Mouse (Mus musculus): ENCODE measurements around the gene Apol9a. TPM values are rescaled to one million over a fixed set of nuclear protein-coding genes. Genes with fewer than 3 reads are reported as not detected.
"Not testable (repeated sequence)": the region's sequence is repeated elsewhere in the genome, so short reads cannot be mapped to it uniquely, and the experiment has no call there.

Gene Apol9a
- polyA plus RNA-seq, 1 experiment from 2014 or later, result not detected

- not testable (repeated sequence) for H3K9ac ChIP-seq (ENCODE audit: low read length); H3K27ac ChIP-seq (ENCODE audit: low read depth, low read length); H3K4me1 ChIP-seq (ENCODE audit: control insufficient read depth, insufficient read depth, low read length); H3K36me3 ChIP-seq (ENCODE audit: control insufficient read depth, insufficient read depth, low read length); ATAC-seq; H3K4me3 ChIP-seq (ENCODE audit: low read depth, low read length); H3K9me3 ChIP-seq (replicated peaks; ENCODE audit: control insufficient read depth, low read length); H3K27me3 ChIP-seq (replicated peaks; ENCODE audit: control insufficient read depth, insufficient read depth, low read length); H3K4me2 ChIP-seq (ENCODE audit: low read length); DNase-seq (ENCODE audit: low spot score)
- WGBS, result 76% methylated on average over 2 of the region's 2 CpGs
Measured at GRCm38 (mm10) chr15:77415653-77416052, 4.7 kb upstream of the Apol9a start.

DNA sequence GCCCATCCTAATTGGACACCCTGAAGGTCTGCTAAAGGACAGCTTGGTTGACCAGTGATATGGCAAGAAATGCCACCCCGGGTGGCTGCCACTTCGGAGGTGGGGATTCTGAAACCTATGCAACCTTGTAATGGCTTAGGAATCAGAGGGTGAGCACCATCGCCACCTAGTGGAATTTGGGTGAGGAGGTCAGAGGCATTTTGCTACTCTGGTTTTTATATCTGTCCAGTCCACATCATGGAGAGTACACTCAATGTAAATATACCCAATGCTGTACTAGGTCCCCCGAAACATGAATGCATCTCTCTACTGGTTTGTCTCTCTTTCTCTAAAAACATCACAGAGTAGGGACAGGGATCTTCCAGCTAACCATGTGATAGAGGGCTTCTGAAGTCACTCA is 1.8 kb upstream of the Apol9a start:
- H3K4me3 ChIP-seq (ENCODE audit: low read depth, low read length); H3K27ac ChIP-seq (ENCODE audit: low read depth, low read length); H3K9ac ChIP-seq (ENCODE audit: low read length); H3K27me3 ChIP-seq (replicated peaks; ENCODE audit: control insufficient read depth, insufficient read depth, low read length); DNase-seq (ENCODE audit: low spot score); H3K36me3 ChIP-seq (ENCODE audit: control insufficient read depth, insufficient read depth, low read length); H3K4me1 ChIP-seq (ENCODE audit: control insufficient read depth, insufficient read depth, low read length); H3K4me2 ChIP-seq (ENCODE audit: low read length); H3K9me3 ChIP-seq (replicated peaks; ENCODE audit: control insufficient read depth, low read length); ATAC-seq: not testable (repeated sequence)
- 43% methylated on average over 4 of the region's 4 CpGs for WGBS

GRCm38 (mm10) chr15:77406370-77406769 is 4.6 kb downstream of the Apol9a start:
- H3K36me3 ChIP-seq (ENCODE audit: control insufficient read depth, insufficient read depth, low read length); DNase-seq (ENCODE audit: low spot score); H3K4me2 ChIP-seq (ENCODE audit: low read length); H3K27ac ChIP-seq (ENCODE audit: low read depth, low read length); H3K9me3 ChIP-seq (replicated peaks; ENCODE audit: control insufficient read depth, low read length); ATAC-seq; H3K4me3 ChIP-seq (ENCODE audit: low read depth, low read length); H3K9ac ChIP-seq (ENCODE audit: low read length); H3K4me1 ChIP-seq (ENCODE audit: control insufficient read depth, insufficient read depth, low read length); H3K27me3 ChIP-seq (replicated peaks; ENCODE audit: control insufficient read depth, insufficient read depth, low read length): not testable (repeated sequence)
- 84% methylated on average over 10 of the region's 10 CpGs for WGBS

- H3K36me3 ChIP-seq (ENCODE audit: control insufficient read depth, insufficient read depth, low read length); H3K4me1 ChIP-seq (ENCODE audit: control insufficient read depth, insufficient read depth, low read length); H3K9me3 ChIP-seq (replicated peaks; ENCODE audit: control insufficient read depth, low read length); H3K4me3 ChIP-seq (ENCODE audit: low read depth, low read length); H3K27ac ChIP-seq (ENCODE audit: low read depth, low read length); H3K27me3 ChIP-seq (replicated peaks; ENCODE audit: control insufficient read depth, insufficient read depth, low read length); DNase-seq (ENCODE audit: low spot score); ATAC-seq; H3K4me2 ChIP-seq (ENCODE audit: low read length); H3K9ac ChIP-seq (ENCODE audit: low read length): not testable (repeated sequence)
- 60% methylated on average over 9 of the region's 9 CpGs for WGBS
Measured at GRCm38 (mm10) chr15:77399027-77399426, 11.9 kb downstream of the Apol9a start, which contains the start of gene Apol7a. Apol7a (minus strand) TSS chr15:77399110.

DNA sequence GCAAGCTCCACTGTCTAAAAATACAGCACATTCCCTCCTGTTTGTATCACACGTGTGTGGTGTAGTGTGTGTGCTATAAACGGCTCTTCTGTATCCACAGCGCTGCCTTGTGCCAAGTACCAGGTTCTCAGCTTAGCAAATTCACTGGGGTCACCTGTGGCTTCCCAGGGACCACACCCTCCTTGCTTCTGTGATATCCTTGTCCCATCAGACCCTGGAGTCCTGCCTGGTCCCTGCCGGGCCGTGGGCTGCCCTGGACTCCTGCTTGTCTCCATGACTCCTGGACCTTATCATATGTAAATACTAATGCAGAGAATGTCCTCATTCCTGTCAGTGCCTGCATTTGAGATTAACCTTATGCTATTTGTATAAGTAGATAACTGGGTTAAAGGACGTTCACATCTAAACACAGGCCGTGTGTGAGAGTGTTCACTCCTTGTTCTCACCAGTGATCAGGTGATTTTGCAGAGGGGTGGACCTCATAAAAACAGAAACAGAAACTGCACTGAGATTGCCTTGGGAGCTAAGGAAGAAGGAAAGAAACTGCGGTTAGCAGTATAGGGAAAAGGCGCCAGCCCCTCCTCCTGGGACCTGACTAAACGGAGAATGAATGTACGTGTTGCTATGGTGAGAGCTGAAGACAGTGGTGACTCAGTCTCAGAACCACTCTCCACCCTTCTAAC is 13.3 kb downstream of the Apol9a start:
- not testable (repeated sequence) for H3K4me2 ChIP-seq (ENCODE audit: low read length); H3K9me3 ChIP-seq (replicated peaks; ENCODE audit: control insufficient read depth, low read length); H3K27ac ChIP-seq (ENCODE audit: low read depth, low read length); H3K4me1 ChIP-seq (ENCODE audit: control insufficient read depth, insufficient read depth, low read length); H3K4me3 ChIP-seq (ENCODE audit: low read depth, low read length); ATAC-seq; H3K9ac ChIP-seq (ENCODE audit: low read length); H3K36me3 ChIP-seq (ENCODE audit: control insufficient read depth, insufficient read depth, low read length); H3K27me3 ChIP-seq (replicated peaks; ENCODE audit: control insufficient read depth, insufficient read depth, low read length); DNase-seq (ENCODE audit: low spot score)
- WGBS, result 78% methylated on average over 11 of the region's 11 CpGs

- not testable (repeated sequence) for H3K9ac ChIP-seq (ENCODE audit: low read length)
- 65% methylated on average over 3 of the region's 3 CpGs for WGBS
Measured at GRCm38 (mm10) chr15:77393832-77394231, 17.1 kb downstream of the Apol9a start.

DNA sequence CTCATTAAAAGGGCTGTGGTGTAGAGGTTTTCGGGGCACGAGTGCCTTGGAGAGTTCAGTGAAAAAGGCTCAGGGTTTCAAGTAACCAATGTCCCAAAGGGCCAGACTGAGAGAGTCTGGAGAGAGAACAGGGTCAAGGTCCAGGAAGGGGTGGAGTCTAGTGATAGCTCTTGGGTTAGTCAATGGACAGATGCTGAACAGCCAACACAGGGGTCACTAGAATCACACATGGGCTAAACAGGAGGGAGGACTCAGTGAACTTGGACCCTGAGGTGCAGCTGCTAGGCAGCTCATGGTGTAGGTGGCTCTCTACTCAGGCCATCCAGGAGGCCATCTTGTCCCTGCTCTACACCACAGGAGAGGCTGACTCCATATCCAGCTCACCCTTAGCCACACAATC is 23.5 kb downstream of the Apol9a start:
- no peak overlapping the region for H3K9ac ChIP-seq (ENCODE audit: low read length)
- no peaks in the 10 kb centered on the region for H3K4me1 ChIP-seq (ENCODE audit: control insufficient read depth, insufficient read depth, low read length)
- H3K4me3 ChIP-seq (ENCODE audit: low read depth, low read length), result no peak overlapping the region
- DNase-seq (ENCODE audit: low spot score) (no peak), ATAC-seq (no peak)
- no peaks in the 10 kb centered on the region for H3K36me3 ChIP-seq (ENCODE audit: control insufficient read depth, insufficient read depth, low read length)
- H3K4me2 ChIP-seq (ENCODE audit: low read length), result no peak overlapping the region
- no peaks in the 10 kb centered on the region for H3K9me3 ChIP-seq (replicated peaks; ENCODE audit: control insufficient read depth, low read length)
- WGBS, result 93% methylated on average over 2 of the region's 2 CpGs
- no peak overlapping the region for H3K27ac ChIP-seq (ENCODE audit: low read depth, low read length)
- no peaks in the 10 kb centered on the region for H3K27me3 ChIP-seq (replicated peaks; ENCODE audit: control insufficient read depth, insufficient read depth, low read length)

More at GRCm38 (mm10) chr15:77393832-77394231, 17.1 kb downstream of the Apol9a start:
- not testable (repeated sequence) for H3K27ac ChIP-seq (ENCODE audit: low read depth, low read length); H3K36me3 ChIP-seq (ENCODE audit: control insufficient read depth, insufficient read depth, low read length); H3K4me2 ChIP-seq (ENCODE audit: low read length); H3K4me1 ChIP-seq (ENCODE audit: control insufficient read depth, insufficient read depth, low read length); H3K9me3 ChIP-seq (replicated peaks; ENCODE audit: control insufficient read depth, low read length); ATAC-seq; H3K27me3 ChIP-seq (replicated peaks; ENCODE audit: control insufficient read depth, insufficient read depth, low read length); DNase-seq (ENCODE audit: low spot score); H3K4me3 ChIP-seq (ENCODE audit: low read depth, low read length)

DNA sequence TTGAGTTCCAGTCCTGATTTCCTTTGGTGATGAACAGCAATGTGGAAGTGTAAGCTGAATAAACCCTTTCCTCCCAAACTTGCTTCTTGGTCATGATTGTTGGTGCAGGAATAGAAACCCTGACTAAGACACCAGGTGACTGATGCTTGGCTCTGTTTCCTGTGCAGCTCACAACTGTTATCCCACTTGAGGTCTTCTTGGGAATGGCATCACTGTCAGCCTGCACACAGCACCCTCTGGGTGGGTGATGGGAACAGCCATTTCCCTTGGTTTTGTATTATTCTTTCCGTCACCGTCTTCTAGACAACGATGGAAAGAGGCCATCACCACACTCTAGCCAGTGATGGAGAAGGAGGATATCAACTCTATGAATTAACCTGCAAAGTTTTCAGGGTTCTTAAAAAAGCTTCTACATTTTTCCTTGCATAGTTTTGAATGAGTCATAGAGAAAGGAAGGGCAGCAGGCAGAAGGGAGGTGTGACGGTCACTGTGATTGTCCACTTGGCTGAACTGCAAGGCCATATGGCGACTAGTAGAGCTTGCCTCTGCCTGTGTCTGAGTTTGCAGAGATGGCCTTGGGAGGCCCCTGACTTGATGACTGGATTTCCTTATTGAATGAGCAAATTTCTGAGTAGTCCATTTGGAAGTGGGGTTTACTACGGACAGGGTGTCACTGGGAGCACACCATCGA is 26.4 kb downstream of the Apol9a start:
- Histone ChIP-seq H3K36me3 (ENCODE audit: control insufficient read depth, insufficient read depth, low read length) (no peaks in the 10 kb centered on the region), H3K4me2 (ENCODE audit: low read length) (no peak overlapping the region), H3K9ac (ENCODE audit: low read length) (no peak overlapping the region), H3K9me3 (replicated peaks; ENCODE audit: control insufficient read depth, low read length) (no peaks in the 10 kb centered on the region), H3K27ac (ENCODE audit: low read depth, low read length) (no peak overlapping the region), H3K4me3 (ENCODE audit: low read depth, low read length) (no peak overlapping the region), H3K27me3 (replicated peaks; ENCODE audit: control insufficient read depth, insufficient read depth, low read length) (no peaks in the 10 kb centered on the region), H3K4me1 (ENCODE audit: control insufficient read depth, insufficient read depth, low read length) (no peaks in the 10 kb centered on the region)
- ATAC-seq (no peak), DNase-seq (ENCODE audit: low spot score) (no peak)
- 91% methylated on average over 7 of the region's 7 CpGs for WGBS

DNA sequence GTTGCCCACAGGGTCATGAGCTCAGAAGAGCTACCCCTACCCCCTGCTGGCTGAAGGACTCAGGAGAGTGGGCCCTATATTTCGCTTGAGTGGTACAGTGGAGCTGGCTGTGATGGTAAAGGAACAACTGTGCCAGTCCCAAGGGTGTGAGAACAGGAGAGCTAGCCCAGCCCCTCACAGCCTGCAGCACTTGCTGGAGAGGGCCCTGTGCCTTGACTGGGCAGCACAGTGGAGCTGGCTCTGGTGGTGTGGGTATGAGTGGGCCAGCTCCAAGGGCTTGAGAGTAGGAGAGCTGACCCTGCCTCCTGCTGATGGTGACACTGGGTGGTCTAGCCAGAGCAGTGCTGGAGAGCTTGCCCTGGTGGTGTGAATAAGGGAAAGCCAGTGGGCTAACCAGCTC is 28.1 kb downstream of the Apol9a start:
- Histone ChIP-seq H3K27me3 (replicated peaks; ENCODE audit: control insufficient read depth, insufficient read depth, low read length) (no peaks in the 10 kb centered on the region), H3K9me3 (replicated peaks; ENCODE audit: control insufficient read depth, low read length) (no peaks in the 10 kb centered on the region), H3K4me3 (ENCODE audit: low read depth, low read length) (no peak overlapping the region), H3K9ac (ENCODE audit: low read length) (no peak overlapping the region), H3K4me1 (ENCODE audit: control insufficient read depth, insufficient read depth, low read length) (no peaks in the 10 kb centered on the region), H3K4me2 (ENCODE audit: low read length) (no peak overlapping the region), H3K36me3 (ENCODE audit: control insufficient read depth, insufficient read depth, low read length) (no peaks in the 10 kb centered on the region), H3K27ac (ENCODE audit: low read depth, low read length) (no peak overlapping the region)
- DNase-seq (ENCODE audit: low spot score), result no peak
- ATAC-seq, result no peak
- 38% methylated on average over 1 of the region's 1 CpGs for WGBS
